ENCODE assay signal across 26 mouse cellular contexts in genomic region chr1:37026866-37027265, GRCm38 (mm10). TPM values are rescaled to one million over a fixed set of nuclear protein-coding genes. Genes with fewer than 3 reads are reported as not detected.
"Had no signal": no experiment of that assay in that cellular context is flagged by ENCODE, and none has a peak within 500 bp of the region (broad histone marks: within the 10 kb centered on the region; RNA-seq: fewer than 3 reads in every experiment).

No protein-coding gene starts in this region.

- H3K36me3 ChIP-seq: heart, embryonic 10.5 days; heart, embryonic 13.5 days; heart, embryonic 15.5 days; hindbrain, embryonic 13.5 days; hindbrain, embryonic 15.5 days; limb, embryonic 13.5 days; limb, embryonic 15.5 days; liver, embryonic 13.5 days; liver, embryonic 15.5 days had no signal

- H3K4me3 ChIP-seq: heart, embryonic 10.5 days; heart, embryonic 13.5 days; heart, embryonic 15.5 days; hindbrain, embryonic 13.5 days; hindbrain, embryonic 15.5 days; limb, embryonic 13.5 days; limb, embryonic 15.5 days; liver, embryonic 13.5 days; liver, embryonic 15.5 days had no signal

- H3K27ac ChIP-seq: heart, embryonic 10.5 days; heart, embryonic 13.5 days; heart, embryonic 15.5 days; hindbrain, embryonic 13.5 days; hindbrain, embryonic 15.5 days; hindbrain, postnatal 0 days; kidney, postnatal 0 days; limb, embryonic 13.5 days; limb, embryonic 15.5 days; liver, embryonic 13.5 days; liver, embryonic 15.5 days had no signal

- H3K9ac ChIP-seq: heart, embryonic 13.5 days; heart, embryonic 15.5 days; hindbrain, embryonic 13.5 days; hindbrain, embryonic 15.5 days; limb, embryonic 13.5 days; limb, embryonic 15.5 days; liver, embryonic 13.5 days; liver, embryonic 15.5 days had no signal

- H3K9me3 ChIP-seq: heart, embryonic 10.5 days; heart, embryonic 13.5 days; heart, embryonic 15.5 days; hindbrain, embryonic 13.5 days; hindbrain, embryonic 15.5 days; limb, embryonic 13.5 days; limb, embryonic 15.5 days; liver, embryonic 13.5 days; liver, embryonic 15.5 days had no signal

- DNase-seq: gastrocnemius, postnatal 14 days; gastrocnemius, postnatal 36 days; heart, adult 18-20 months; heart, postnatal 14 days; heart, postnatal 36 days; kidney, adult 11 months; kidney, adult 8-10 months; kidney, postnatal 14 days; kidney, postnatal 36 days; layer of hippocampus, adult 9-11 months; layer of hippocampus, postnatal 36 days; left cerebral cortex, postnatal 4 days; liver, embryonic 13.5 days had no signal

- H3K27me3 ChIP-seq: heart, embryonic 13.5 days; limb, embryonic 15.5 days had no signal

- ATAC-seq: hindbrain, postnatal 0 days; intestine, embryonic 16.5 days had no signal

- H3K4me2 ChIP-seq: heart, embryonic 13.5 days; heart, embryonic 15.5 days; hindbrain, embryonic 13.5 days; hindbrain, embryonic 15.5 days; limb, embryonic 13.5 days; limb, embryonic 15.5 days; liver, embryonic 13.5 days; liver, embryonic 15.5 days had no signal

RNA-seq across cellular contexts. Expression of gene Vwa3b, which starts 0.5 kb away (rescaled TPM):
- total RNA-seq: hematopoietic stem cell, adult 5-6 weeks had no signal
- polyA plus RNA-seq: heart, embryonic 10.5 days; kidney, embryonic 14.5 days; liver, embryonic 13.5 days; liver, embryonic 15.5 days had no signal
